Mouse (Mus musculus) cortical plate, adult 2 months (tissue): ENCODE measurements around the gene Kcnip4.

Experiments used
- CTCF ChIP-seq: fragments of 200-500 bp; IDR thresholded peaks from 2 replicates; pipeline ENCODE4 v1.5.1; 2011; ENCODE audit warnings: mild to moderate bottlenecking, control low read depth, low read length; ENCODE audit not compliant: insufficient read depth; ENCODE audit errors: extremely low read depth
- POLR2A ChIP-seq: fragments of 200-500 bp; IDR thresholded peaks from 2 replicates; pipeline ENCODE4 v1.6.1; 2011; ENCODE audit warnings: mild to moderate bottlenecking, low read length, control low read depth; ENCODE audit not compliant: insufficient read depth; ENCODE audit errors: extremely low read depth

DNA sequence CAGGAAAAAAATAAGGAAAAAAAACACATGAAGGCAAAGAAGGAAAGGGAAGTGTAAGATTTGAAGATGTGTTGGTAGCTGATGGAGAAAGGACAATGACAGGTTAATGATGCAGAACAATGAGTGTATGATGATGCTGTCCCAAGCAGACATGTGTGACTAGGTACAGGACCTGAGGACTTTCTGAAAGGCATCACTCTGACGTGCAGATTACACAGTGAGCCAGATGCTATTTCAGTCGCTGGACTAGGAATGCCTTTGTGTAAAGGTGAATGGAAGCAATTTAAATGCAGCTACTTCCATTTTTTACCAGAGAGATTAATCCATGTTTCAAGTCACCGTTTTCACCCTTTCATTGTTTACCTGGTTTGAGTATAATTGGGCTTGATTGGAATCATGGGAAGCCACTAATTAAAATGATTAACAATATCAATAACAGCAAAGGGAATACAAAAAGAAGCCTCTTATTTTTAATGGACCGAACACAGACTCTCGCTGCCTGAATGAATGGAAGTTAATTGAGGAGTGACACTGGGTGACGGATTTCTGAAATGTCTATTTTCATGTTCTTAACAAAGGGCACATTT lies 483.4 kb downstream of the Kcnip4 start:
- TF ChIP-seq POLR2A (no peak), CTCF (no peak)
